Mouse (Mus musculus) adrenal gland (tissue): ENCODE data around the gene Ganab.

Experiments
- intact Hi-C: fragments of 180-260 bp; cut with DNase I; formaldehyde crosslinking; loops from one replicate; pipeline ENCODE4 v1.15.1; 2025

The Ganab gene

DNA sequence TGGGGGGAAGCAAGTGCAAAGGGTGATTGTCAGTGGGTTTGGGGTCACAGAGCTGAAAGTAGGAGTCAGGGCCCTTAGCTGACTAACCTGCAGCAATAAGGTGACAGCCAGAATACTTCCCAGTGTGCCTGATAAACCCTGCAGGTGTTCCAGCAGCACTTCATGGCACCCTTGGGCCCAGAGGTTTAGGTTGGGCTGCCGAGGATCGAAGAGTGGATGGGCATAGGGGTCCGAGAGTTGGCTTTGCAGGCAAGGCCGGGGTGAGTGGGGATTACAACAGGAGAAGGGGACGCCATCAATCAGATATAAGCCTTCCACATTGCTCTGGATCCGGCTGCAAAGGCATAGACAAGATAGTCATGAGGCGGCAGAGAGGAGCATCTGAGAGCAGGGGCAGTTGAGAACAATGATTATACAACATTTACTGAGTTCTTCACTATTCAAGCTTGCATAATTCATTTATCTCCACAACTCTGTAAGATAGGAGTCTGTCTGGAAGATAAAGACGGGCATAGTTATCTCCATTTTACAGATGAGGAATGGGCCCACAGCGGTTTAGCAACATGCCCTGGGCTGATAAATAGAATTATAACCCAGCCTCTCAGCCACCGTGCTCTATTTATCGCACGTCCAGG lies 30.1 kb downstream of the Ganab start:
- intact Hi-C loops: no loop called here

DNA sequence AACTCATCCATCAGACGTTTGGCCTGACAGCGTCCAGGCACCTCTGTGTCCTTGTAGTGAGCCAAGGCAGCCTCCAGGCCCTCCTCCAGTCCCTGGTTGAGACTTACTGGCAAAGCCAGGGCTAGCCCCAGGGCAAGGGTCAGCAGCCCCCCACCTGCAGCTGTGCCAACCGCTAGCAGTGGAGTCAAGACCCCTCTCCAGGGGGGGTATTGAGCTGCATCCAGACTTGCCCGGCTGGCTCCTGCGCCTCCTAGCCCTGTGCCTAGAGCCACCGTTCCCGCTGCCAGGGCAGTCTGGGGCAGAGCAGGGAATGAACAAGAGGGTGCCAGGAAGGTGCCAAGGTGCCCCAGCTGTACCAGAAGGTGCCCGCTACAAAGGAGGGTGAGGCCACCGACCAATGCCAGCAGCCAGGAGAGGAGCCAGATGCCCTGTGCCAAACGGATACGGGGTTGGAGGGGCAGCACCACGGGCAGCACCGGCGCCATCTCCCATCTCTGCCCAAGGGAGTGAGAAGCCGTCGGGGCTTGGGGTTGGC lies 30.9 kb downstream of the Ganab start:
- intact Hi-C loops: no loop called here

DNA sequence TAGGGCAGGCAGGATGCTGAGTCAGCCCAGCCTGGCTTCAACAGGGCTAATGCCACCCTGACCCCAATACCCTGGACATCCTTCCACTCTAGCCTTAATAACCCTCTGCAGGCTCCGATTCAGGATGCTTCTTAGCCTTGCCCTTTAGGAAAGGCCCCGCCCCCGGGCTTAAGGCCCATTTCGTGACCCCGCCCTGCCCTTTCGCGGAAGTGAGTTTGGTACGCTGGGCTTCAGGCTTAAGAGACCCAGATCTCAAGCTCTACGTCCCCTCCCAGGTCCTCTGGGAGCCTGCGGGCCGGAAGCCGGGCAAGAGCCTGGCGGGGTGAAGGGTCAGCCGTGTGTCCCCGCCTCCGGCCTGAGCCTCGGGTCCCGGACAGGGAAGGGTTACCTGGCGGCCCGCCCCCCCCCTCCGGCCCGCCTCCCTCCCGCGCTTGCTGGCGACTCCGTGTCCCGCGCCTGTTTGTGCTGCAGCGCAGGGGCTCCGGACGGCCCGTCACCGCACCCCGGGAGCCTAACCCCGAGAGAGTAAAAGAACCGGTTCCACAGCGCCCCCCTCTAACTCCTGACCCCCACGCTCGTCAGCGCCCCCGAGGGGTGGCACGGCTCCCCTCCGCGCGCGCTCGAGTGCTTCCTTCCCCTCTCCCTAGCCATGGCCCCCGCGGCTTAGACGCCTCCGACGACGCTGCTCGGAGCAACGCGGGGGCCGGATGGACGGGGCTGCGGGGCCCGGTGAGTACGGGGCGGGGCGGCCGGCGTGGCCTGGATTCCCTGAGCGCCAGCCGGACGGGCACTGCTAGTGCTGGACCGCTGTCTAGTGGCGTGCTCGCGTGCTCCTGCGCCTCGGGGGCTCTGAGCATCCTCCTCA lies 31.6 kb downstream of the Ganab start, which contains the start of the genes Rom1 and Eml3:
Gene Rom1 (minus strand): TSS at position 133 of the 865 bp plus-strand sequence.
Gene Eml3 (plus strand): TSS at position 329 of the 865 bp plus-strand sequence.
- intact Hi-C loops: no loop called here

DNA sequence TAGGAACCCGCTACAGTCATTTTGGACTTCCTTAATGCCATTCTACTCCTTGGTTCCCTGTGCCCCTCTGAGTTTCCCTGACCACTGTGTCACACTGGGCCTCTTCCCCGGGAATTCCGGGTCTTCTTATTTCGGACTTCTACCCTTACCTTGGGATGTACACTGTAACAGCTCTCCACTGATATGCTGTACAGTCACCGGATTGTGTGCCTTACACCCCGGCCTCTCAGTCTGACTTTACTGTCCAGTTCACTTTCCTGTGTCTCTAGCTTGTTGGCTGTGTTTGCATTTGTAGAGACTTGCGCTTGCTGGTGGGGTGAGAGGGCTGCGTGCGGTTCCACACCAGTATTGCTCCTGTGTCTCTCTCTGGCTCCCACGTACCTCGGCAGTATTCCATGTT lies 32.2 kb downstream of the Ganab start:
- intact Hi-C loops: no loop called here

DNA sequence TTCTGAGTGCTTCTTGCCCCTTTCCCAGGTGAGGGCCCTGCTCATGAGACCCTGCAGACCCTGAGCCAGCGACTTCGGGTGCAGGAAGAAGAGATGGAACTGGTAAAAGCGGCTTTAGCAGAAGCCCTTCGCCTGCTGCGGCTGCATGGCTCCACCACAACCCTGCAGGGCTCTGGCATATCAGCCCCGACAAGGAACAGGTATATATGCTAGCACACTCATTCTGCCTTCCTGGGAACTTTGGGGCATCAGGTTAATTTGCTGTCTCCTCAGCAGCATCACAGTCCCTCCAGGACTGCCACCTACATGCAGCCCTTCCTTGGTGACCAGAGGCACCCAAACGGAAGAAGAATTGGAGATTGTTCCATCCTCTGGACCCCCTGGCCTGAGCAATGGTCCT lies 32.9 kb downstream of the Ganab start:
- intact Hi-C loops: no loop called here

DNA sequence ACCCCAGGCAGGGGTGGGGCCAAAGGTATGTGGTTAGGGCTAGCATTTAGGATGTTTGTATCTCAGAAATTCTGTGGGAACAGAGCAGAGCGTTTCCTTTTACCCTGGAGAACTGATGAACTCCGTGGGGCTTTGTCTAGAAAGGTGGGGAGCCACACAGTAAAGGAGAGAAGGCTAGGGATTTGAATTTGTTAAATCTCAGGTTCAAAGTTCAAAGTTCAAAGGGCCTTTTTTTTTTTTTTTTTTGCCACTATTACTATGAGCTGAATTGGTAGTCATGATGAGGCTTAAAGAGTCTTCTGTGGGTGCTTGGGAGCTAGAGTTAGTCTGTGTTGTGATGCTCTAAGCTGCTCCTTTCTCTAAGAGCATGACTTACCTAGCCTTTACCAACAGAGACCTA lies 38.9 kb downstream of the Ganab start:
- intact Hi-C loops: loop anchor here (5.0 kb wide), 1 partner anchor 39 kb away; the partner anchor contains the start of gene Ganab

DNA sequence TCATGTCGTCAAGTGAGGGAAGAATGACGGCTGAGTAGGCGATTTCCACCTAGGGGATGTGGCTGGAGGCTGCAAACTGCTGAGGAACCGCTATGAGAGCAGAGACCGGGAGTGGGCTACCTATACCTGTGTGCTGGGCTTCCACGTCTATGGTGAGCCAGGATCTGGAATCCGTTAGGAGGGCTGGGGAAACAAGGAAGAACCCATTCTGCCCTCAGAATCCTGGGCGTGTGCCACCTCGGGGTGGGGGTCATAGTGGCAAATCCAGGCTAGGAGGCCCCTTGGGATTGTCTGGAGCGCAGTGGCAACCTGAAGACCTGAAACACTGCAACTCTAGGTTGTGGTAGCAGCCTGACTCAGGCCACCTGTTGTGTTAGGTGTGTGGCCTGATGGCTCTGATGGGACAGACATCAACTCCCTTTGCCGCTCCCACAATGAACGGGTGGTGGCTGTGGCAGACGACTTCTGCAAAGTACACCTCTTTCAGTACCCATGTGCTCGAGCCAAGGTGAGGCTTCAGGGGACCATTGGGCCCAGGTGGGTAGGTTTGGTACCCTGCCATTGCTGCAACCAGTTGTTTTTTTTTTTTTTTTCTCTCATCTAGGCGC lies 42.8 kb downstream of the Ganab start:
- intact Hi-C loops: no loop called here

DNA sequence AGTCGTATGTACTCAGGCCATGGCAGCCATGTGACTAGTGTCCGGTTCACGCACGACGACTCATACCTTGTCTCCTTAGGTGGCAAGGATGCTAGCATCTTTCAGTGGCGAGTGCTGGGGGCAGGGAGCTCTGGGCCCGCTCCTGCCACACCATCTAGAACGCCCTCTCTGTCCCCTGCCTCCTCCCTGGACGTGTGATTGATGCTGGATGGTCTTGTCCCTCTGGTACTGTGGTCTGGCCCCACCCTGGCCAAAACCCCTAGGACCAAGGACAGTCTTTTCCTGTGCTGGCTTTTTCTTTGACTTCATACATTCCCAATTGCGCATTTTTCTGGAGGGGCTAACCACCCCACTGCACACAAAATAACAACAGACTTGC lies 43.3 kb downstream of the Ganab start:
- intact Hi-C loops: no loop called here

DNA sequence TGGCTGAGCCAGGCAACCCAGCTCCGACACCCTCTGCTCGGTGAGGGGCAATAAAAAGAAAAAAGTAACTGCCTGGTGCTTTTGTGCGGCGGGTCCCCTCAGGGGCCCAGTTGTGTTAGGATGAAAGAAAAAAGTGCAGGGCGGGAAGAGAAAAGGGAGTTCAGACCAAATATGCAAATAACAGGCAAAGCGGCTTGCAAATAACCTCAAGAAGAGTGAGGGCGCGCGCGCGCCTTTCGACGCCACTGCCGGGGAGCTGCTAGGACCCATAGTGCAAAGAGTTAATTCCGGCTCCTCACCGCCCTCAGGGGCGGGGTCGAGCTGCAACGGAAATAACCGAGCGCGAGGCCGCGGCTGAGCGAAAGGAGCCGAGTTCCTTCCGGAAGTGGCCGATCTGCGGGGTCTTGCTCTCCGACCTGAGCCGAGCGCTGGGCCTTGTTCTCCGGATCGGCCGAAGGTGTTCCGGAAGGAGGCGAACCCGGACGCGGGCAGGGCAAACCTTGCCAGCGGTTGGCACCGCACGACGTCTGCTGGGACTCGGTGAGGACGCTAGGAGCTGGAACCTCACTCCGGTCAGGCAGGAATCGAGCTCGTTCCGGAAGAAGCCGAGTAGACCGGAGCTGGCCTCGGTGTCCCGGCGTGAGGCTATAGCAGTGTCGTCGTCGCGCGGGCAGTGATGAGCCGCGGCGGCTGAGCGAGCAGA lies 43.8 kb downstream of the Ganab start, which contains the start of gene Mta2:
Gene Mta2 (plus strand): TSS at position 361 of the 703 bp plus-strand sequence.
- intact Hi-C loops: no loop called here

DNA sequence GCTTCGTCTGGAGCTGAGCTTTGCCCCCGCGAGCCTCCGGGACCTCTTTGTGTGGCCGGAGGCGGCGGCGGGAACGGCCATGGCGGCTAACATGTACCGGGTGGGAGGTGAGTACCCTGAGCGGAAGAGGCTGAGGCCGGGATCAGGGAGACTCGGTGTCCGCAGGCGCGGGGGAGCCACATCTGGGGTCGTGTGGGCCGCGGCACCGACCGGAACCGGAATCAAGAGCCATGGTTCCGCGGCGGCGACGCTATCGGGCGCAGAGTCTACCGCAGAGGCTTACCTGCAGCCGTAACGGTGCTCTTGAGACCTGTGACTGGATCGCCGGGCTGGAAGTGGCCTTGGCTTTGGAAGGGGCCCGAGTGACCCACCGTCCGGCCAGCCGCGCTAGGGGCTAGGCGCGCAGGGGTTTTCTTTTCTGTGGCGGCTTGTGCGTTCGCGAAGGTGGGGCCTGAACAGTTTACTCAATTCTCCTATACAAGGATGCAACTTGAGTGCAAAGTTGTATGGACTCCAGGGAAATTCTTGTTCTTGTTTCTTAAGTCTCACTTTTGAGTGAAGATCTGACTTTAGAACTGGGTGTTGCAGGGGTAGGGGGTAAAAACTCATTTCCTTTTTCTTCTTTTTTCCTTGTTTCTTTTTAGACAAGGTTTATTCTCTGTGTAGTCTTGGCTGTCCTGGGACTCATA lies 44.5 kb downstream of the Ganab start:
- intact Hi-C loops: no loop called here

DNA sequence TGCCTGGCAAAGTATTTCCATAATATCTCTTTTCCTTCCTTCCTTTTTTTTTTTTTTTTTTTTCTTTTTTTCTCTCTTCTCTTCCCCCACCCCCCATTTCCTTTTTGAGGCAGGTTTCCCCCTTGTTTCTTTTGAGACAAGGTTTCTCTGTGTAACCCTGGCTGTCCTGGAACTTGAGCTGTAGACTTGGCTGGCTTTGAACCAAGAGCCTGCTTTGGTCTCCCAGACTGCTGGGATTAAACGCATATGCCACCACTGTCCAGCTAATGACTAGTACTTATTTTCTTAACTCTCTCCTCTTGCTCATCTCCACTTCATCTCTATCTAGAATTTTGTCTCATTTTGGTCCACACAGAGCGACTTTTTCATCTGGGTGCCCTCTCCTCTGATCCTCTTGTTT lies 45.2 kb downstream of the Ganab start:
- intact Hi-C loops: no loop called here

DNA sequence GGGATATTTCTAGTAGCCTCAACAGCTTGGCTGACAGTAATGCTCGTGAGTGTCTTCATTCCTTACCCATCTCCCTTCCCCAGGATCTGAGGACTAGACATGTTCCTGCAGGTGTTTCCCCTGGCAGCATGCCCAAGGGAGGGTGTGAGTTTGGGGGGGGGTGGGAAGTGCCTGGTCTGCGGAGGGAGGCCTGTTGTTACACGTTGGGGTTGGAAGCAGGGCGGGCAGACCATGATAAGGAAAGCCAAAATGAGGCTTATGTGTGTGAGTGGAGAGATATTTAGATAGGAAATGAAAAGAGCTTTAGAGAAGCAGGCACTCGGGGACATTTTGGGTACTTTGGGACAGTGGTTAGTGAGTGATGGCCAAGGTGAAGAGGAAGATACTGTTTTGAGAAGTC lies 46.2 kb downstream of the Ganab start:
- intact Hi-C loops: no loop called here

DNA sequence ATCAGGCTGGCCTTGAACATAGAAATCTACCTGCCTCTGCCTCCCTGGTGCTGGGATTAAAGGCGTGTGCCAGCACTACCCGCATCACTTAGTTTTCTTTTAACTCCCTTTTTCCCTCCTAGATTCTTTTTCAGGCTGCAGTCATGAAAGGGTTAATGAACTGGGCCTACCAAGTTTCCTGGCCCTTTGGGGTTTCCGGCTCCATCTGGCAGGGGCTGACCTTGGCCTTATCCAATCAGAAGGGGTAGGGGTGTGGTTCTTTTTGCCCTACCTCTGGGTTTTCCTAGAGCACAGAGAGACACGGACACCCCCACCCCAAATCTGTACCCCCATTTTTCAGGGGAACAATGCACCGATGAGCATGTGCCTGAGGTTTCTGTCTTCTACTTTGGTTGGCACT lies 46.9 kb downstream of the Ganab start:
- intact Hi-C loops: no loop called here

DNA sequence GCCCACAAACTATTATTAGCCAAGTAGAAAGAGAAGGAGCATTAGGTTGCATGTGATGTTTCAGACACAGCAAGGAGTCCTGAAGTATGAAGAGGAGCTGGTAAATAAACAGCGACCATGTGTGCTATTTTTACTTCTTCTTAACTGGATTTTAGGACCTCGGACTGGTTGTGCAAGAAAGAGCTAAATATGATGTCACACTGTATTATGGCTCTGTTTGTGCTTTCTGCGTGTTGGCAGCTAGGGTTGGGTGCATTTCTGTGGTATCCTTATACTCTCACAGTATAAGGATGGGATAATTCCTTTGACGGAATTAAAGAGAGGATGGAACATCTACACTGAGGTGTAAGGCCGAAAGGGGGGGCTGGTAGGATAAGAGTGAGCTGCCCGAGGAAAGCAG lies 47.4 kb downstream of the Ganab start:
- intact Hi-C loops: no loop called here

DNA sequence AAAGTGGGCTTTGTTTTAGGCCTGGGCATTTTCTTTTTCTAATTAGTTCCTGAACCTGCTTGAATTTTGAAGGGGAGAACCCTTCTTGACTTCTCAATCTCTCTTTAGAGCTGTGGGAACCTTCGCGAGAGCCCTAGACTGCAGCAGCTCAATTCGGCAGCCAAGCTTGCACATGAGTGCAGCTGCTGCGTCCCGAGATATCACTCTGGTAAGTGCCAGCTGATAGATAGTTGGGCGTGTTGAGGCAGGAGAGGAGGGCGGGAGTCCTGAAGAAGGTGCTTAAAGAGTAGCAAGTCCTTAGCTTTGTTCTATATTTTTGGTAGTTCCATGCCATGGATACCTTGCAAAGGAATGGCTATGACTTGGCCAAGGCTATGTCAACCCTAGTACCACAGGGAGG lies 49.1 kb downstream of the Ganab start:
- intact Hi-C loops: no loop called here

DNA sequence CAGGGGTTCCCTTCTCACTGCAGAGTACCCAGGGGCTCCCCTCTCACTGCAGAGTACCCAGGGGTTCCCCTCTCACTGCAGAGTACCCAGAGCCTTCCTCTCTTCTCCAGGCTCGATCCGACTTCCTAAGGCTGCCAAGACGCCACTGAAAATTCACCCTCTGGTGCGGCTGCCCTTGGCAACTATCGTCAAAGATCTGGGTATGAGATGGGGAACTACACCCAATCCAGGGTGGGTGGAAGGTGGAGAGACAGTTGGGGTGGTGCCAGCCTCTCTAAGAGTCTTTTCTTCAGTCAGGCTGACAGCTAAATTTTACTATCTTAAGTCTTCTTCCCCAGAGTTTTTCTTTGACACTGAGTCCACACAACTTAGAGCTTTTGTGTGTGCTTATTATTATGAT lies 52.3 kb downstream of the Ganab start:
- intact Hi-C loops: loop anchor here (5.0 kb wide), 1 partner anchor 118 kb away; no protein-coding TSS in a partner anchor

DNA sequence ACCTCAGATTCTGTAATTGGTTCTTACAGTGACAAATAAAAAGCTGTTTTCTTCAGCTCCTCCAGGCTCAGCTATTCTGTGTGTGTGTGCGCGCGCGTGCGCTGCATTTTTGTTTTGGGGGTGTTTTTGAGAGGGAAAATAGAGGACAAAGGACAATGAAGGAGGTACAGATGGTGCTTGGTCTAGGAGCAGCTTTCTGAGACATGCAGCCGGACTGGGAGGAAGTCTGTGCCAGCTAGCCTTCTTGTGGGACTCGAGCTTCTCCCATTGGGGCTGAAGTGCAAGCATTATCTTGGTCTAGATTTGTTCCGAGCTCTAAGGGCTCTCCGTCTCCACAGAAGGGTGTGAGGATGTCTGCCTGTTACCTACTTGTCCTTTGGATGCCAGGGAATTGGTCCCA lies 54.4 kb downstream of the Ganab start:
- intact Hi-C loops: loop anchor here (5.0 kb wide), 1 partner anchor 120 kb away; no protein-coding TSS in a partner anchor

DNA sequence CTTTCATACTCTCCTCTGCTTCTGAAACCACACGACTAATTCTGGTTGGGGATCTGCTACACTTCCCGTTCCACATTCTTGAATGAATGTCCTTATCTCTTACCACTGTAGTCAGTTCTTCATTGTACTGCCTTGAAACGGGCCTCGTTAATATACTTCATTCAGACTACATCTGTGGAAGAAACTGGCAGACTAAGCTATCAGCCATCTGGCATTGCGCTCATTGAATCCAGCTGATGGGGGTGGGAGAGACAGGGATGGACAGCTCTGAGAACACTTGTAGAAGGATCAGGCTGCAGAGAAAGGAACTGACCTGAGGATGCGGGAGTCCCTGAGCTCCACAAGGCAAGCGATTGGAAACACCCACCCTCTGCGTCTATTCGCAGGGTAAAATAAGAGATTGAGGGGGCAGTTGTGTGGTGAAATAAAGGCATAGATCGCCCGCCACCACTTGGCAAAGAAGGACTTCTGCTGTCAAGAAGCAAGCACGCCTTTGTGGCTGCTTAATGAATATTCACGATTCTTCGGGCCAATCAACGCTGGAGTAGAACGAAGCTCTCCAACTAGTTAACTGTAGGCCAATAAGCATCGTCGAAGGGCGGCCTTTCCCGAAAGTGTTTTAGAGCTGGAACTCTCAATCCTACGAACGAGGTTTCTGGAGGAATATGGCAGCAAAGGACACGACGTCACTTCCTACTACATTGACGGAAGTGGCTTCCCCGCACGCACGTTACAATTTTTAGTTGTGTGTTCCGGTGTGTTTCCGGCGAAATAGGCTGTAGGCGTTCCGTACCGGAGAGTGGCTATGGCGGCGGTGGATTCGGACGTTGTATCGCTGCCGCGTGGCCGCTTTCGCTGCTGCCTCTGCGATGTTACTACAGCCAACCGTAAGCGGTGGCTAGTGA lies 55.5 kb downstream of the Ganab start, which contains the start of gene Tut1:
Gene Tut1 (plus strand): TSS at position 713 of the 905 bp plus-strand sequence.
- intact Hi-C loops: loop anchor here (5.0 kb wide), 1 partner anchor 121 kb away; no protein-coding TSS in a partner anchor

DNA sequence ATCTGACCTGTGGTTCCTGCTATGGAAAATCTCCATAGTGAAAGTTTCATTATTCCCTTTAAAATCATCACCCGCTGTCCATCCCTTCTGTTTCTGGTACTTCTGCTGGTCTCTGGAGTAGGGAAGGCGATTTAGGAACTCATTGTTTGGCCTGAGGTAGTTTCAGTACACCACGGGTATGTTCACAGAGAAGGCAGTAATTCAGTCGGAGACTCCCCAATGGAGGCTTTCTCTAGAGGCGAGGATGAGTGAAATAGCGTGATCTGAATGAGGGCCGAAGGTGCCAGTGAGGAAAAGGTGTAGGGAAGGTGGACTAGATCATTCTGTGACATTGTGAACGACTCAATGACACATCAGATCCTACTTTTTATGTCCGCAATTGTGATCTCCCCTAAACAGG lies 56.3 kb downstream of the Ganab start:
- intact Hi-C loops: loop anchor here (5.0 kb wide), 1 partner anchor 122 kb away; no protein-coding TSS in a partner anchor
